Mouse (Mus musculus): Measurements from ENCODE around the gene Utp11.

- TF ChIP-seq POLR2A (IDR thresholded peaks at IDR 0.05; ENCODE audit: low read depth, low read length) (no peak), CTCF (IDR thresholded peaks at IDR 0.05; ENCODE audit: borderline replicate concordance, insufficient read depth, low read length) (no peak)
Measured at GRCm38 (mm10) chr4:124659251-124660217, 33.9 kb downstream of the Utp11 start.
